Mouse (Mus musculus): ENCODE results near the gene Ndufs6. TPM values are rescaled to one million over a fixed set of nuclear protein-coding genes. Genes with fewer than 3 reads are reported as not detected.

Ndufs6 gene
- polyA plus RNA-seq, 1 experiment, result 53.8 TPM

- no peak overlapping the region for H3K4me3 ChIP-seq (replicated peaks)
- TF ChIP-seq TAL1 (IDR thresholded peaks at IDR 0.05; ENCODE audit: low read length) (no peak), GATA1 (IDR thresholded peaks at IDR 0.05; ENCODE audit: low read length) (no peak)
- H3K36me3 ChIP-seq (ENCODE audit: control insufficient read depth), result peaks cover 84% of the 10 kb centered on the region
These were observed 8.3 kb downstream of the Ndufs6 start for GRCm38 (mm10) chr13:73320048-73320447.

DNA sequence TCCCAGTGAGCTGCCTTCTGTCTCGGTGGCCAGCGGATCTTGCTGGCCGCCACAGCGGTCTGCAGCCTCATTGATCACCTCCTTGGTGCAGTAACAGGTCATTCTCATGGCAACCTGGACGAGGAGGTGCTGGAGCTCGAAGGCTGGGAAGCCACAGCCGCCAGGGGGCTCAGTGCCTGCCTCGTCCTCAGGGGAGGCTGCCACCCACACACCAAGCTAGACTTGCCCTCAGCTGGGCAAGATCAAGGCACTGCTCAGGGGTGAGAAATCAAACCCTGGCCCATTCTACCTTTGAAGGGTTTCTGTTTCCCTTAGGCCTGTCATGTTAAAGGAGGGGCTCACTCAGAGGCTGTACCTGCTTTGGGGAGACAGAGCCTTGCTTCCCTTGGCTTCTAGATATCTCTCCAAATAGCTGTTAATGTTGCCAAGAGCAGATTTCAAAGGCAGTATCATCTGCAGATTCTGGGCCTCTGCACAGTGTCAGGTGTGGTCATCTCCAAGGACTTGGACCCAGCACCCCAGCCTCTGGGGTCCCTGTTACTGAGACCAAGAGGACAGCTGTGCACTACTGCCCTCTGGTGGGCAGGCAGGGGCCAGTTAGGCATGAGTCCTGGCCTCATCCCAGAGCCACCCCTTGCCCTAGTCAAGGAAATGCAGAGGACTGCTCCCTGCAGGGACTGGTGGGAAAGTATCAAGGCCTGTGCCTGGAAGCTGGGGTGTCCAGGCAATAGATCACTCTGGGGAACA, 18.0 kb downstream of the Ndufs6 start:
- H3K4me1 ChIP-seq (ENCODE audit: control insufficient read depth), result no peaks in the 10 kb centered on the region
- H3K9me3 ChIP-seq (ENCODE audit: control insufficient read depth, low read length), result no peaks in the 10 kb centered on the region
- TF ChIP-seq GATA1 (IDR thresholded peaks at IDR 0.05; ENCODE audit: low read length) (no peak), TAL1 (IDR thresholded peaks at IDR 0.05; ENCODE audit: low read length) (no peak)
- H3K27me3 ChIP-seq (ENCODE audit: control insufficient read depth), result no peaks in the 10 kb centered on the region
- no peaks in the 10 kb centered on the region for H3K36me3 ChIP-seq (ENCODE audit: control insufficient read depth)
- no peak overlapping the region for H3K4me3 ChIP-seq (replicated peaks)

More at GRCm38 (mm10) chr13:73320048-73320447, 8.3 kb downstream of the Ndufs6 start:
- H3K4me1 ChIP-seq (ENCODE audit: control insufficient read depth), result no peaks in the 10 kb centered on the region
- H3K27me3 ChIP-seq (ENCODE audit: control insufficient read depth), result no peaks in the 10 kb centered on the region
- H3K9me3 ChIP-seq (ENCODE audit: control insufficient read depth, low read length), result no peaks in the 10 kb centered on the region

GRCm38 (mm10) chr13:73306430-73306829, 21.9 kb downstream of the Ndufs6 start:
- TF ChIP-seq GATA1 (IDR thresholded peaks at IDR 0.05; ENCODE audit: low read length), result no peak
- TF ChIP-seq TAL1 (IDR thresholded peaks at IDR 0.05; ENCODE audit: low read length), result no peak

GRCm38 (mm10) chr13:73306085-73306410, 22.3 kb downstream of the Ndufs6 start:
- Histone ChIP-seq H3K4me3 (replicated peaks) (no peak overlapping the region), H3K9me3 (ENCODE audit: control insufficient read depth, low read length) (no peaks in the 10 kb centered on the region), H3K36me3 (ENCODE audit: control insufficient read depth) (no peaks in the 10 kb centered on the region), H3K27me3 (ENCODE audit: control insufficient read depth) (no peaks in the 10 kb centered on the region), H3K4me1 (ENCODE audit: control insufficient read depth) (no peaks in the 10 kb centered on the region)
- TF ChIP-seq TAL1 (IDR thresholded peaks at IDR 0.05; ENCODE audit: low read length), result no peak
- no peak for TF ChIP-seq GATA1 (IDR thresholded peaks at IDR 0.05; ENCODE audit: low read length)

More at GRCm38 (mm10) chr13:73306430-73306829, 21.9 kb downstream of the Ndufs6 start:
- no peaks in the 10 kb centered on the region for H3K27me3 ChIP-seq (ENCODE audit: control insufficient read depth)
- no peaks in the 10 kb centered on the region for H3K36me3 ChIP-seq (ENCODE audit: control insufficient read depth)
- no peak overlapping the region for H3K4me3 ChIP-seq (replicated peaks)
- H3K4me1 ChIP-seq (ENCODE audit: control insufficient read depth), result no peaks in the 10 kb centered on the region
- H3K9me3 ChIP-seq (ENCODE audit: control insufficient read depth, low read length), result no peaks in the 10 kb centered on the region

DNA sequence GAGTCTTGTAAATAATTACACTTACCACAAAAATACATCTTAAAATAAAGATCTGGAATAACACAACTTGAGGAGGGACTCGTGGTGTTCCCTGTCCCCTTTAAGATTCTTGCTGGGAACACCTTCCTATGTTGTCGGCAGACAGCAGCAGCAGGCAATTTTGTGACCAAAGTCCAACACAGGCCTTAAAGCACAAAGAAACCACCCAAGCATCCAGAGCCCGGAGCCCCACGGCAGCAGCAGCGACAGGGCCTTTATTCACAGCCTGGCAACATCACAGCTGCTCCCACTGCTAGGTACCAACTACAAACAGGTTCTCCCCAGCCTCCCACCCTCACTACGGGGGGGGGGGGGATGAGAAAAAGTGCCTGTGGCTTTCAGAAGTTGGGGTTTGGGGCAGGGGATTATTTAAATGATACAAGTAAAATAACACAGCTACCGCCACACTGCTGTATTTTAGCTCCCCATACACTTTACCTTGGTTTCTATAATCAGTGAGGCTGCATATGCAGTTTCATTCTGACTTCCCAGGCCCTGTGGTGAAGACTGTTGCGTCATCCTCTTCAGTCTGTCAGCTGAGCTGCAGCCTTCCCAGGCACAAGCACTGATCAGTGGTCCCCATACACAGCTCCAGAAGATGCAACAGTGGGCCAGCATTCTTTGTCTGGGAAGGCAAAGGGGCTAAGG, 22.8 kb downstream of the Ndufs6 start:
- Histone ChIP-seq H3K4me1 (ENCODE audit: control insufficient read depth) (no peaks in the 10 kb centered on the region), H3K27me3 (ENCODE audit: control insufficient read depth) (no peaks in the 10 kb centered on the region), H3K9me3 (ENCODE audit: control insufficient read depth, low read length) (no peaks in the 10 kb centered on the region), H3K4me3 (replicated peaks) (no peak overlapping the region), H3K36me3 (ENCODE audit: control insufficient read depth) (no peaks in the 10 kb centered on the region)
- TF ChIP-seq GATA1 (IDR thresholded peaks at IDR 0.05; ENCODE audit: low read length) (no peak), TAL1 (IDR thresholded peaks at IDR 0.05; ENCODE audit: low read length) (no peak)

DNA sequence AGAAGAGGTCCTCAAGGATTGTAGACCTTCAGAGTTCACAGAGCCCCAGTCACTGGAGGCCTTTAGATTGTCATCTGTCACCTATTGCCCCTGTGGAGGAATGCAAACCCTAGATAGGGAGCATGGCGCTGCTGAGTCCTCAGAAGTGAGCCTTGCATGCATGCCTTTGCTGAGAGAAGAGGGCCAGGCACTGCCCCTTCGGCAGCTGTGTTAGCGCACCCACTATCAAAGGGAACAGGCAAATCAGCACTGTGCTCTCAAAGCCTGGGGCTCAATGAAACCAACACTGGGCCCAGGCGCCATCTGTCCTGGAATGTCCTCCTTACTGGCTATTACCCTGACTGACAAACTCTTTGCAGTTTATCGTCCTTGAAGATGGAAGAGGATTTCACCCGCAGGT, 23.6 kb downstream of the Ndufs6 start:
- TF ChIP-seq TAL1 (IDR thresholded peaks at IDR 0.05; ENCODE audit: low read length), result no peak
- TF ChIP-seq GATA1 (IDR thresholded peaks at IDR 0.05; ENCODE audit: low read length), result no peak
- H3K27me3 ChIP-seq (ENCODE audit: control insufficient read depth), result no peaks in the 10 kb centered on the region

GRCm38 (mm10) chr13:73299322-73299721, 29.0 kb downstream of the Ndufs6 start:
- H3K36me3 ChIP-seq (ENCODE audit: control insufficient read depth), result no peaks in the 10 kb centered on the region
- no peaks in the 10 kb centered on the region for H3K9me3 ChIP-seq (ENCODE audit: control insufficient read depth, low read length)
- TF ChIP-seq TAL1 (IDR thresholded peaks at IDR 0.05; ENCODE audit: low read length) (no peak), GATA1 (IDR thresholded peaks at IDR 0.05; ENCODE audit: low read length) (no peak)
- no peak overlapping the region for H3K4me3 ChIP-seq (replicated peaks)
- no peaks in the 10 kb centered on the region for H3K27me3 ChIP-seq (ENCODE audit: control insufficient read depth)
- H3K4me1 ChIP-seq (ENCODE audit: control insufficient read depth), result peaks cover 5% of the 10 kb centered on the region; the same call in 1 of the 2 replicates

More for the DNA sequence above, 23.6 kb downstream of the Ndufs6 start:
- Histone ChIP-seq H3K9me3 (ENCODE audit: control insufficient read depth, low read length) (no peaks in the 10 kb centered on the region), H3K4me3 (replicated peaks) (no peak overlapping the region), H3K4me1 (ENCODE audit: control insufficient read depth) (no peaks in the 10 kb centered on the region), H3K36me3 (ENCODE audit: control insufficient read depth) (no peaks in the 10 kb centered on the region)

DNA sequence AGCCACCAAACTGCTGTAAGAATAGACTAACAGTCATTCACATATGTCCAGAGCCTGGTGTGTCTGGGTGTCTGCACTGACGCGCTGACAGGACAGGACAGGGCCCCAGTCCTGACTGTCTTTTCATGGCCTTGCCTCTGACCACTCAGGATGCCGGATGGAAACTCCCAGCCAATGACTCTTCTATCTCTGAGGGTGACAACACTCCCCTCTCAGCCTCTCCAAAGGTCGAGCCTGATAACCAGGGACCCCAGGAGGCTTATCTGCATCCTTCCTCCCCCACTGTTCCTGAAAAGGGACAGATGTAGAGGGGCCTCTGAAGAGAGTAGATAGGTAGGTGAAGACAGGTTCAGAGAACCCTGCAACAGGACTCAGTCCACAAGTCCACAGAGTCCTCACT, 29.6 kb downstream of the Ndufs6 start:
- H3K36me3 ChIP-seq (ENCODE audit: control insufficient read depth), result no peaks in the 10 kb centered on the region
- TF ChIP-seq GATA1 (IDR thresholded peaks at IDR 0.05; ENCODE audit: low read length), result no peak
- TF ChIP-seq TAL1 (IDR thresholded peaks at IDR 0.05; ENCODE audit: low read length), result no peak

DNA sequence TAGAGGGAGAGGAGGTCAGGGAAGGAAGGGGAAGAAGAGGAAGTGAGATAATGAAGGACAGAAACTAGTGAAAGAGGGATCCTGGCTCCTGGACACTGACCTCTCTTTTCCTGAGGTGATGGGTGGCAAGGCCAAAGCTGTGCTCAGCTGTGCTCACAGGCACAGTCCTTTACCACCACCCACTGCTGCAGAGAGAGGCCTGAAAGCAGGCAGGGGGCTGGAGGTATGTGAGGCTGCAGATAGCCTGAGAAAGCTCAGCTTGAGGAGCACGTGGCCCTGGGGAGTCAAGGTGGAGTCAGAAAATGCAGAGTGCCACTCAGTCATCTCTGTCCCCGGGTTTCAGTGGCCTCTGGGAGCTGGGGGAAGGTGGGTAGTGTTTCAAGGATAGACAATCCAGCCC, 37.2 kb downstream of the Ndufs6 start:
- H3K9me3 ChIP-seq (ENCODE audit: control insufficient read depth, low read length), result no peaks in the 10 kb centered on the region
- no peak for TF ChIP-seq TAL1 (IDR thresholded peaks at IDR 0.05; ENCODE audit: low read length)
- no peak for TF ChIP-seq GATA1 (IDR thresholded peaks at IDR 0.05; ENCODE audit: low read length)
- no peaks in the 10 kb centered on the region for H3K36me3 ChIP-seq (ENCODE audit: control insufficient read depth)
- no peaks in the 10 kb centered on the region for H3K27me3 ChIP-seq (ENCODE audit: control insufficient read depth)
- no peaks in the 10 kb centered on the region for H3K4me1 ChIP-seq (ENCODE audit: control insufficient read depth)
- H3K4me3 ChIP-seq (replicated peaks), result no peak overlapping the region

More for the DNA sequence above, 29.6 kb downstream of the Ndufs6 start:
- Histone ChIP-seq H3K9me3 (ENCODE audit: control insufficient read depth, low read length) (no peaks in the 10 kb centered on the region), H3K27me3 (ENCODE audit: control insufficient read depth) (no peaks in the 10 kb centered on the region), H3K4me3 (replicated peaks) (no peak overlapping the region), H3K4me1 (ENCODE audit: control insufficient read depth) (peaks cover 5% of the 10 kb centered on the region; the same call in 1 of the 2 replicates)
